Mouse (Mus musculus): Measurements from ENCODE around the gene Ercc6. TPM values are rescaled to one million over a fixed set of nuclear protein-coding genes. Genes with fewer than 3 reads are reported as not detected.

Ercc6 gene
- polyA plus RNA-seq, 2 experiments = 12.2 to 15.0 TPM

DNA sequence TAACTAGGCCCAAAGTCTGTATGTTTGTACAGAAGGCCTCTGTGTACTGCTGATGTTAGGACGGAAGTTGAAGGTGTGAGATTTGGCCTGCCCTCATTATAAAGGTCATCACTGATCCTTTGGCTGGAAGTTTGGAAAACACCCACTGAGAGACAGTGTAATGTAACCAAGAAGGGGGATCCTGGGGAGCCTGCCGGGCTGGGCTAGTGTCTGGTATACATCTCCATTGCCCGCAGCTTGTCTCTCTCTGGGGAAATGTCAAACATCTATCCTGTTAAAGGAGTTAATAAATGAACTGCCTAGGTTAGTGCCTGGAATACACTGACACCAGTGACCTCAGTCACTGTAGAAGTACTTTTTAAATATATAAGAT is 19.8 kb downstream of the Ercc6 start:
- H3K36me3 ChIP-seq (ENCODE audit: control insufficient read depth, insufficient read depth, low read length) = peaks cover 29% of the 10 kb centered on the region
- no peak overlapping the region for H3K9ac ChIP-seq (ENCODE audit: low read depth, low read length, severe bottlenecking)
- no peaks in the 10 kb centered on the region for H3K9me3 ChIP-seq (ENCODE audit: control insufficient read depth, low read length)
- no peak overlapping the region for H3K4me3 ChIP-seq (replicated peaks; ENCODE audit: low read length)
- no peak overlapping the region for H3K4me2 ChIP-seq (replicated peaks; ENCODE audit: low read depth, low read length, severe bottlenecking)
- DNase-seq (ENCODE audit: low spot score) (no peak), ATAC-seq (ENCODE audit: low FRiP score, low read depth) (no peak)
- H3K27me3 ChIP-seq (ENCODE audit: control insufficient read depth, insufficient read depth, low read length) = no peaks in the 10 kb centered on the region
- TF ChIP-seq POLR2A (IDR thresholded peaks at IDR 0.05; ENCODE audit: borderline replicate concordance, extremely low read depth, insufficient read depth, insufficient read length) = no peak
- no peak overlapping the region for H3K27ac ChIP-seq (replicated peaks; ENCODE audit: low read depth, low read length)
- H3K4me1 ChIP-seq (ENCODE audit: control insufficient read depth, insufficient read depth, low read length) = peaks cover 27% of the 10 kb centered on the region
- 58% methylated on average over 3 of the region's 3 CpGs for WGBS

DNA sequence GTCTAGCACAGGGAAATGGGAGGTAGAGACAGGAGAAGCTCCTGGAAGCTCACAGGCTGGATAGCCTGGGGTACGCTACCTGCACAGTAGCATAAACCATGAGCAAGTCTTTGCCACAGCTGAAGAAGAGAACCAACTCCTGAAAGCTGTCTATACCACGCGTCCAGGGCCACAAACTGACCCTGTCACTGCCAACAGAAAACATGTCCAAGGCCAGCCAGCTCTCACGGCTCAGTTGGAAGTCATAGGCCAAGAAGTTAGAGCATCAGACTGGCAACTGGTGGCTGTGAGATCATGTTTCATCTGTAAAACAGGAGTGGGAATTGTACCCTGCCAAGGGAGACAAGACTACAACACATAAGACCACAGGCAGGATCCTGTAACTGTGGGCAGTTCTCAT is 20.3 kb downstream of the Ercc6 start:
- Histone ChIP-seq H3K27ac (replicated peaks; ENCODE audit: low read depth, low read length) (no peak overlapping the region), H3K27me3 (ENCODE audit: control insufficient read depth, insufficient read depth, low read length) (no peaks in the 10 kb centered on the region), H3K4me1 (ENCODE audit: control insufficient read depth, insufficient read depth, low read length) (peaks cover 27% of the 10 kb centered on the region), H3K9ac (ENCODE audit: low read depth, low read length, severe bottlenecking) (no peak overlapping the region), H3K4me3 (replicated peaks; ENCODE audit: low read length) (no peak overlapping the region), H3K9me3 (ENCODE audit: control insufficient read depth, low read length) (no peaks in the 10 kb centered on the region), H3K4me2 (replicated peaks; ENCODE audit: low read depth, low read length, severe bottlenecking) (no peak overlapping the region), H3K36me3 (ENCODE audit: control insufficient read depth, insufficient read depth, low read length) (peaks cover 29% of the 10 kb centered on the region)
- ATAC-seq (ENCODE audit: low FRiP score, low read depth) (no peak), DNase-seq (ENCODE audit: low spot score) (no peak)
- TF ChIP-seq POLR2A (IDR thresholded peaks at IDR 0.05; ENCODE audit: borderline replicate concordance, extremely low read depth, insufficient read depth, insufficient read length) = no peak
- WGBS = 77% methylated on average over 4 of the region's 4 CpGs

DNA sequence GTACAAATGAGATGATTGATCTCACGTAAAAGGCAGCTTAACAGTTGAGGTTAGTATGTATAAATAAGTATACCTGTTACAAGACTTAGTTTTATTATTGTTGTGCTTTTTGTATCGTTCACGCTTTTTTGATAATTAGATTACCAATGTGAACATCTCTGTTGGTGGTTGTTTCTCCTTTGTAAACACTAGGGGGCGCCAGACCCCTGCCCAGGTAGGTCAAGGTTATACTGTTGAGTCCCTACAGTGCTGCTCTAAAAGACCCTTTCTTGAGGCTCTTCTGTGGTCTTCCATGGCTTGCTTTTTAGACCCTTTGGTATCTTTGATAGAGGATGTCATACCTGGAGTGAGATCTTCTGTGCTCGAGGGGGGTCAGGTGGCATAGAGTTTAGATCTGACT is 20.8 kb downstream of the Ercc6 start:
- no peak overlapping the region for H3K4me3 ChIP-seq (replicated peaks; ENCODE audit: low read length)
- no peak for ATAC-seq (ENCODE audit: low FRiP score, low read depth)
- 73% methylated on average over 5 of the region's 5 CpGs for WGBS
- peaks cover 24% of the 10 kb centered on the region for H3K36me3 ChIP-seq (ENCODE audit: control insufficient read depth, insufficient read depth, low read length)
- H3K9ac ChIP-seq (ENCODE audit: low read depth, low read length, severe bottlenecking) = no peak overlapping the region
- no peak overlapping the region for H3K4me2 ChIP-seq (replicated peaks; ENCODE audit: low read depth, low read length, severe bottlenecking)
- no peaks in the 10 kb centered on the region for H3K9me3 ChIP-seq (ENCODE audit: control insufficient read depth, low read length)
- TF ChIP-seq POLR2A (IDR thresholded peaks at IDR 0.05; ENCODE audit: borderline replicate concordance, extremely low read depth, insufficient read depth, insufficient read length) = no peak
- no peak for DNase-seq (ENCODE audit: low spot score)
- no peaks in the 10 kb centered on the region for H3K27me3 ChIP-seq (ENCODE audit: control insufficient read depth, insufficient read depth, low read length)
- H3K4me1 ChIP-seq (ENCODE audit: control insufficient read depth, insufficient read depth, low read length) = peaks cover 27% of the 10 kb centered on the region
- no peak overlapping the region for H3K27ac ChIP-seq (replicated peaks; ENCODE audit: low read depth, low read length)

DNA sequence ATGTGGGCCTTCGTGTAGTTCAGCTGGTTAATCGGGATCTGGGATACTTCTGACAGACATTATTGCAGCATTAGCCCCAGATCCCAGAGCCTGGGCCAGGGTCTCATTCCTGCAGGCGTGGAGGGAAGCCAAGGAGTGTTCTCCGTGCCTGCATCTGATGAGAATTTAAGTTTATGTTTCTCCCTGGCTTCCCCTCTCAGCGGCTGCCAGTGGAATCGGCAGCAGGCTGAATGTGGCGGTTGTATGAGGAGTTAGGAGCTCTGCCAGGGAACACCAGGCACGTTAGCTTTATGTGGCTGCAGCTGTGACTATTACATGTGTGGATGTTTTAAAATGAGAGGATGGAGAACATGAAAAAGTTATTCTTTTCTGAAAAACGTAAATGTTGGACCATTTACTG is 23.4 kb downstream of the Ercc6 start:
- TF ChIP-seq POLR2A (IDR thresholded peaks at IDR 0.05; ENCODE audit: borderline replicate concordance, extremely low read depth, insufficient read depth, insufficient read length) = no peak
- ATAC-seq (ENCODE audit: low FRiP score, low read depth) (peak; percentile 55; the same call in 1 of the 2 replicates), DNase-seq (ENCODE audit: low spot score) (peak; percentile 80)
- no peak overlapping the region for H3K9ac ChIP-seq (ENCODE audit: low read depth, low read length, severe bottlenecking)
- H3K27me3 ChIP-seq (ENCODE audit: control insufficient read depth, insufficient read depth, low read length) = no peaks in the 10 kb centered on the region
- peaks cover 27% of the 10 kb centered on the region for H3K4me1 ChIP-seq (ENCODE audit: control insufficient read depth, insufficient read depth, low read length)
- WGBS = 29% methylated on average over 9 of the region's 9 CpGs
- H3K27ac ChIP-seq (replicated peaks; ENCODE audit: low read depth, low read length) = peak overlapping the region; percentile 41; the same call in 1 of the 2 replicates
- H3K36me3 ChIP-seq (ENCODE audit: control insufficient read depth, insufficient read depth, low read length) = peaks cover 24% of the 10 kb centered on the region
- no peak overlapping the region for H3K4me2 ChIP-seq (replicated peaks; ENCODE audit: low read depth, low read length, severe bottlenecking)
- H3K4me3 ChIP-seq (replicated peaks; ENCODE audit: low read length) = no peak overlapping the region
- H3K9me3 ChIP-seq (ENCODE audit: control insufficient read depth, low read length) = no peaks in the 10 kb centered on the region

DNA sequence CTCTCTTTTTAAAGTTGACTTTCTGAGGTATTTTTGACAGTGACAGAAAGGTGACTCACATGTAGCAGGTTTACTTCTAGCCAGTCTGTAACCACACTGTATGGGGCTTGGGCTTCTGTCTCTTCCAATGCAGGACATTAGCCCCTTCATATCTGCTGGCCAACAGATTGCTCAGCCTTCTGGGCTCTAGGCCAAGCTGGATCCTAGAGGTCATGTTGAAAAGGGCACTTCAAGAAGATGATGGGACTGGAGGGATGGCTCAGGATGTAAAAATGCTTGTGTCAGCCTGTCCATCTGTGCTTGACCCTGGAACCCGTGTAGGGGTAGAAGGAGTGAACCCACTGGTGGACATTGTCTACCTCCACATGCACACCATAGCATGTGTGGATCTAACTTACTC is 24.8 kb downstream of the Ercc6 start:
- Histone ChIP-seq H3K36me3 (ENCODE audit: control insufficient read depth, insufficient read depth, low read length) (peaks cover 33% of the 10 kb centered on the region), H3K4me1 (ENCODE audit: control insufficient read depth, insufficient read depth, low read length) (peaks cover 25% of the 10 kb centered on the region), H3K4me2 (replicated peaks; ENCODE audit: low read depth, low read length, severe bottlenecking) (no peak overlapping the region), H3K4me3 (replicated peaks; ENCODE audit: low read length) (no peak overlapping the region), H3K27me3 (ENCODE audit: control insufficient read depth, insufficient read depth, low read length) (no peaks in the 10 kb centered on the region), H3K27ac (replicated peaks; ENCODE audit: low read depth, low read length) (no peak overlapping the region), H3K9ac (ENCODE audit: low read depth, low read length, severe bottlenecking) (no peak overlapping the region), H3K9me3 (ENCODE audit: control insufficient read depth, low read length) (no peaks in the 10 kb centered on the region)
- DNase-seq (ENCODE audit: low spot score) (no peak), ATAC-seq (ENCODE audit: low FRiP score, low read depth) (no peak)
- no peak for TF ChIP-seq POLR2A (IDR thresholded peaks at IDR 0.05; ENCODE audit: borderline replicate concordance, extremely low read depth, insufficient read depth, insufficient read length)
- WGBS = 84% methylated on average over 1 of the region's 1 CpGs

- ATAC-seq (ENCODE audit: low FRiP score, low read depth) = no peak
- DNase-seq (ENCODE audit: low spot score) = no peak
- Histone ChIP-seq H3K4me3 (replicated peaks; ENCODE audit: low read length) (no peak overlapping the region), H3K27ac (replicated peaks; ENCODE audit: low read depth, low read length) (no peak overlapping the region), H3K4me2 (replicated peaks; ENCODE audit: low read depth, low read length, severe bottlenecking) (no peak overlapping the region), H3K27me3 (ENCODE audit: control insufficient read depth, insufficient read depth, low read length) (no peaks in the 10 kb centered on the region), H3K9me3 (ENCODE audit: control insufficient read depth, low read length) (no peaks in the 10 kb centered on the region), H3K9ac (ENCODE audit: low read depth, low read length, severe bottlenecking) (no peak overlapping the region), H3K36me3 (ENCODE audit: control insufficient read depth, insufficient read depth, low read length) (peaks cover 24% of the 10 kb centered on the region), H3K4me1 (ENCODE audit: control insufficient read depth, insufficient read depth, low read length) (no peaks in the 10 kb centered on the region)
- no peak for TF ChIP-seq POLR2A (IDR thresholded peaks at IDR 0.05; ENCODE audit: borderline replicate concordance, extremely low read depth, insufficient read depth, insufficient read length)
Measured at GRCm38 (mm10) chr14:32543075-32543474, 29.8 kb downstream of the Ercc6 start.
